Mouse (Mus musculus): ENCODE measurements at regions not wholly inside any gene's neighbourhood (a gene's known extent, or its start where the extent isn't known, plus 50 kb on each side); places are given as distances from the start of the nearest gene placed in this dataset.
"Not testable (repeated sequence)": the region's sequence is repeated elsewhere in the genome, so short reads cannot be mapped to it uniquely, and the experiment has no call there.

DNA sequence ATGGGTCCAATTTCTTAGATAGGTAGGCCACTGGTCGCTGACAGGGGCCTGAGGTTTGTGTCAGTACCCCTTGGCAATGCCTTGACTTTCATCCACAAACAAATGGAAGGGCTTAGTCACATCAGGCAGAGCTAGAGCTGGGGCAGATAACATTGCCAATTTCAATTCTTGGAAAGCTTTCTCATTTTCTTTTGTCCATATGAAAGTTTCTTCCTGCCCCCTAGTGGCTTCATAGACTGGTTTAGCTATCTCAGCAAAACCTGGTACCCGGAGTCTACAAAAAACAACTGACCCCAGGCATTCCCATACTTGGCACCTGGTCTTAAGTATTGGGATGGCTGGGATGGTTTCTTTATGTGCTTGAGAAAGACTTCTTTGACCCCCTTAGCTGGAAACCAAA lies 161.4 kb upstream of the Thpo start:
- DNase-seq (ENCODE audit: low spot score) (peak; percentile 33), ATAC-seq (ENCODE audit: insufficient read depth, low read depth) (no peak; the same call in 1 of the 2 replicates)
- 26% methylated on average over 2 of the region's 2 CpGs for WGBS
- H3K4me3 ChIP-seq (ENCODE audit: low read depth, low read length): no peak overlapping the region
- no peaks in the 10 kb centered on the region for H3K4me1 ChIP-seq (ENCODE audit: control insufficient read depth, insufficient read depth)
- H3K36me3 ChIP-seq (replicated peaks; ENCODE audit: control insufficient read depth, insufficient read depth, low read length): no peaks in the 10 kb centered on the region
- TF ChIP-seq CTCF (IDR thresholded peaks at IDR 0.05; ENCODE audit: low read depth) (peak; percentile 39), EP300 (IDR thresholded peaks at IDR 0.05; ENCODE audit: low read depth) (no peak)
- H3K27me3 ChIP-seq (ENCODE audit: control insufficient read depth, insufficient read depth, low read length): no peaks in the 10 kb centered on the region
- H3K27ac ChIP-seq (ENCODE audit: low read depth): no peak overlapping the region
- H3K9ac ChIP-seq (replicated peaks; ENCODE audit: low read depth, low read length): no peak overlapping the region
- no peak overlapping the region for H3K4me2 ChIP-seq (ENCODE audit: low read depth, low read length)
- no peaks in the 10 kb centered on the region for H3K9me3 ChIP-seq (replicated peaks; ENCODE audit: control insufficient read depth, low read length)

DNA sequence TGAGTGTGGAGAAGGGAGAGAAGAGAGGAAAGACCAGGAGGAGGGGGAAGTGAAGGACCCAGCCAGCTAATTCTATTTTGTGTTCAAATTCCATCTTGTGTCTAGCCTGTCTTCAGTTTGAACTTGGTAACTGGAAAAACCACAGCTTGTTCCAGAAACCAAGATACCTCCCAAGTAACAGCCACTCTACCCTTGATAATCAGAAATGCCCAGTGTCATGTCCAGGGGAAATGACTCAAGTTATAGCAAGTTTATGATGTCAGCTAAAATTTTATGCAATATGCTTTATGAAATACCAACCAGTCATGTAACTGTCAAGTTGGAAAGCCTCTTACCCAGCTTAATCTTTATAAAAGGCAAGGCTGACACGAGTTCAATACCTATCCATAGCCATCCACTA lies 137.4 kb upstream of the Thpo start:
- Histone ChIP-seq H3K4me3 (ENCODE audit: low read depth, low read length) (no peak overlapping the region), H3K4me1 (ENCODE audit: control insufficient read depth, insufficient read depth) (no peaks in the 10 kb centered on the region), H3K9me3 (replicated peaks; ENCODE audit: control insufficient read depth, low read length) (no peaks in the 10 kb centered on the region), H3K27me3 (ENCODE audit: control insufficient read depth, insufficient read depth, low read length) (no peaks in the 10 kb centered on the region), H3K9ac (replicated peaks; ENCODE audit: low read depth, low read length) (no peak overlapping the region), H3K27ac (ENCODE audit: low read depth) (no peak overlapping the region), H3K4me2 (ENCODE audit: low read depth, low read length) (no peak overlapping the region), H3K36me3 (replicated peaks; ENCODE audit: control insufficient read depth, insufficient read depth, low read length) (no peaks in the 10 kb centered on the region)
- WGBS: 27% methylated on average over 1 of the region's 1 CpGs
- TF ChIP-seq CTCF (IDR thresholded peaks at IDR 0.05; ENCODE audit: low read depth) (no peak), EP300 (IDR thresholded peaks at IDR 0.05; ENCODE audit: low read depth) (no peak)
- ATAC-seq (ENCODE audit: insufficient read depth, low read depth): no peak
- DNase-seq (ENCODE audit: low spot score): no peak

DNA sequence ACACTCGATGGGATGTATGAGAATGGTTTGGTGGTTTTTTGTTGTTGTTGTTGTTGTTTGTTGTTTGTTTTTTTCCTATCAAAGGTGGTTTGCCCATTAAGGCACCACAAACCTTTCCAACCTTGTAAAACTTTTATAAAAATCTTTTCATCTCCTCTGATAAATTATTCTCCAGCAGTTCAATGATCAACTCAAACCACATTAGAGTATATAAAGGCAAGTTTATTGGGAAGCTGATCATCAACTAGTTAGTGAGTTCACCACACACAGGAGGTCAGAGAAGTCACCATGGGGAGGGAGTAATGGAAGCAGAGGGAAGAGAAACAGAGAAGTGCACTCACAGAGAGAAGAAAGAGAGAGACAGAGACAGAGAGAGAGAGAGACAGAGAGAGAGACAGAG lies 132.5 kb upstream of the Thpo start:
- no peak overlapping the region for H3K9ac ChIP-seq (replicated peaks; ENCODE audit: low read depth, low read length)
- ATAC-seq (ENCODE audit: insufficient read depth, low read depth): no peak
- no peak overlapping the region for H3K27ac ChIP-seq (ENCODE audit: low read depth)
- TF ChIP-seq EP300 (IDR thresholded peaks at IDR 0.05; ENCODE audit: low read depth) (no peak), CTCF (IDR thresholded peaks at IDR 0.05; ENCODE audit: low read depth) (no peak)
- H3K9me3 ChIP-seq (replicated peaks; ENCODE audit: control insufficient read depth, low read length): no peaks in the 10 kb centered on the region
- DNase-seq (ENCODE audit: low spot score): no peak
- H3K4me2 ChIP-seq (ENCODE audit: low read depth, low read length): no peak overlapping the region
- no peaks in the 10 kb centered on the region for H3K27me3 ChIP-seq (ENCODE audit: control insufficient read depth, insufficient read depth, low read length)
- H3K4me1 ChIP-seq (ENCODE audit: control insufficient read depth, insufficient read depth): no peaks in the 10 kb centered on the region
- no peak overlapping the region for H3K4me3 ChIP-seq (ENCODE audit: low read depth, low read length)
- no peaks in the 10 kb centered on the region for H3K36me3 ChIP-seq (replicated peaks; ENCODE audit: control insufficient read depth, insufficient read depth, low read length)
- 82% methylated on average over 1 of the region's 1 CpGs for WGBS

DNA sequence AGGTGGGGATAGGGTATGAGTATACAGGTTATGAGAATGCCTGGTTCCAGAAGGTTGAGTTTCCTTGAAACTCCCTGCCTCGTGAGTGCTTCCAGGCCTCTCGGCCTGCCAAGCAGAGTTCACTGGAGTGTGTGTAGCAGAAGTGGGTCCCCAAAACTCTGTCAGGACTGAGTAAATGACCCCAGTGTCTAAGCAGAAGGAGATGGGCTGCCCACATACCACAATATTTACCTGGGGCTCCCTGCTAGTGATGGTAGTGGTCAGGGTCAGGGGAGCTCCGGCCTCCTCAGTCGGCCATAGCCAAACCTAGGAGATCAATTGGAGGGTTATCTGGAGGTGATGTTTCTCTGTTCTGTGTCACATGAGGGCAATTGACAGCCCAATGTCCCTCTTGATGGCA lies 126.9 kb upstream of the Thpo start:
- Histone ChIP-seq H3K9ac (replicated peaks; ENCODE audit: low read depth, low read length) (no peak overlapping the region), H3K4me1 (ENCODE audit: control insufficient read depth, insufficient read depth) (no peaks in the 10 kb centered on the region), H3K27me3 (ENCODE audit: control insufficient read depth, insufficient read depth, low read length) (no peaks in the 10 kb centered on the region), H3K36me3 (replicated peaks; ENCODE audit: control insufficient read depth, insufficient read depth, low read length) (no peaks in the 10 kb centered on the region), H3K4me2 (ENCODE audit: low read depth, low read length) (no peak overlapping the region), H3K4me3 (ENCODE audit: low read depth, low read length) (no peak overlapping the region), H3K9me3 (replicated peaks; ENCODE audit: control insufficient read depth, low read length) (no peaks in the 10 kb centered on the region), H3K27ac (ENCODE audit: low read depth) (no peak overlapping the region)
- DNase-seq (ENCODE audit: low spot score) (no peak), ATAC-seq (ENCODE audit: insufficient read depth, low read depth) (no peak)
- TF ChIP-seq CTCF (IDR thresholded peaks at IDR 0.05; ENCODE audit: low read depth) (no peak), EP300 (IDR thresholded peaks at IDR 0.05; ENCODE audit: low read depth) (no peak)
- 92% methylated on average over 4 of the region's 4 CpGs for WGBS

DNA sequence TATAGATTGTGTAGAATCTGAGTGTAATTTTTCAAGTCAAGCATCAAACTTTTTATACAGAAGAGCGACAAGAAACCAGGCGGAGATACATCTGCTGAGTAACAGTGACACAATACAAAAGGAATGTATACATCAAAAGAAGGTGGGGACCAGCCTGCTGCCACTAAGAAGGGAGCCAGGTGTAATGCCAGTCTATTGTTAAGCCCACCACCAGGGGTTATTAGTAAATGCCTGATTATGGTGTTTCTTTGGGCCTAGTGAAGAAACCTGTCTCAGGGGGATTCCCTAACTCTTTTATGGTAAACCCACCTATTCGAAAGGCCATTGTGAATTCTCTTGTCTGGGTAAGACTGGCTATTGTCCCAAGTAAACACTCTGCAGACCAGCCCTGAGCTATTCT lies 126.3 kb upstream of the Thpo start:
- not testable (repeated sequence) for H3K9ac ChIP-seq (replicated peaks; ENCODE audit: low read depth, low read length); H3K27me3 ChIP-seq (ENCODE audit: control insufficient read depth, insufficient read depth, low read length); DNase-seq (ENCODE audit: low spot score); H3K27ac ChIP-seq (ENCODE audit: low read depth); ATAC-seq (ENCODE audit: insufficient read depth, low read depth); H3K4me3 ChIP-seq (ENCODE audit: low read depth, low read length); H3K9me3 ChIP-seq (replicated peaks; ENCODE audit: control insufficient read depth, low read length); H3K4me1 ChIP-seq (ENCODE audit: control insufficient read depth, insufficient read depth); H3K36me3 ChIP-seq (replicated peaks; ENCODE audit: control insufficient read depth, insufficient read depth, low read length); H3K4me2 ChIP-seq (ENCODE audit: low read depth, low read length)
- WGBS: 77% methylated on average over 3 of the region's 3 CpGs

DNA sequence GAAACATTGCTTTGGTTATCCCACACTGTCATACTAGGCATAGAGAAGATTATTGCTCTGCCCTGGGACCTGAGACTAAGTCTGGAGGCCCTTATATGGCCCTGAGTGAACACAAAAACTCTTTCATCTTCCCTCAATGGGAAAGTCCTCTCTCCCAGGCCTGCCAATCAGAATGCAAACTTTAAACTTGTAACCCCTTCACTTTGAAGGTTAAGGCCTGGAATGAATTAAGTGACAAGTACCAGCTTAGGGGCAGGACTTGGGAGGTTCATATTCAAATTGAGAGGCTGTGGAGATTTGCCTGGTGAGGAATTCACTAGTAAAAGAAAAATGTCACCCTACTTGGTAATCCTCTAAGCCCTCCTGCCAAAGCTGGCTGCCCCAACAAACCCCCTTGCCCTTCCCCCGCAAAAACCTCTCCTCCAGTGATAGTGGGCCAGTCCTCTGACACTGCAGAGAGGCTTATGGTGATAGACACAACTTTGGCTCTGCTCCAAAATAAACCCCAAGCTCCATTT lies 120.4 kb upstream of the Thpo start:
- Histone ChIP-seq H3K4me1 (ENCODE audit: control insufficient read depth, insufficient read depth) (no peaks in the 10 kb centered on the region), H3K4me2 (ENCODE audit: low read depth, low read length) (no peak overlapping the region), H3K4me3 (ENCODE audit: low read depth, low read length) (no peak overlapping the region), H3K27me3 (ENCODE audit: control insufficient read depth, insufficient read depth, low read length) (no peaks in the 10 kb centered on the region), H3K27ac (ENCODE audit: low read depth) (no peak overlapping the region), H3K9ac (replicated peaks; ENCODE audit: low read depth, low read length) (no peak overlapping the region), H3K9me3 (replicated peaks; ENCODE audit: control insufficient read depth, low read length) (no peaks in the 10 kb centered on the region), H3K36me3 (replicated peaks; ENCODE audit: control insufficient read depth, insufficient read depth, low read length) (no peaks in the 10 kb centered on the region)
- DNase-seq (ENCODE audit: low spot score): no peak
- no peak for TF ChIP-seq CTCF (IDR thresholded peaks at IDR 0.05; ENCODE audit: low read depth)
- TF ChIP-seq EP300 (IDR thresholded peaks at IDR 0.05; ENCODE audit: low read depth): no peak
- WGBS: 57% methylated on average over 1 of the region's 1 CpGs
- no peak for ATAC-seq (ENCODE audit: insufficient read depth, low read depth)

Measured in heart, postnatal 0 days (tissue).